Mouse (Mus musculus) spleen, postnatal 10 days (tissue): Measurements from ENCODE around the gene Aifm2.

Experiments used
- DNase-seq, 2 experiments: peaks; one replicate each; pipeline ENCODE4 v3.0.0; 2021 to 2022; ENCODE audit warnings: low spot score in 2 of 2

The Aifm2 gene

GRCm38 (mm10) chr10:61715996-61716864 is 1.2 kb downstream of the Aifm2 start:
- DNase-seq, result no peak

- no peak for DNase-seq
Observed at GRCm38 (mm10) chr10:61717406-61718296, 2.6 kb downstream of the Aifm2 start.

DNA sequence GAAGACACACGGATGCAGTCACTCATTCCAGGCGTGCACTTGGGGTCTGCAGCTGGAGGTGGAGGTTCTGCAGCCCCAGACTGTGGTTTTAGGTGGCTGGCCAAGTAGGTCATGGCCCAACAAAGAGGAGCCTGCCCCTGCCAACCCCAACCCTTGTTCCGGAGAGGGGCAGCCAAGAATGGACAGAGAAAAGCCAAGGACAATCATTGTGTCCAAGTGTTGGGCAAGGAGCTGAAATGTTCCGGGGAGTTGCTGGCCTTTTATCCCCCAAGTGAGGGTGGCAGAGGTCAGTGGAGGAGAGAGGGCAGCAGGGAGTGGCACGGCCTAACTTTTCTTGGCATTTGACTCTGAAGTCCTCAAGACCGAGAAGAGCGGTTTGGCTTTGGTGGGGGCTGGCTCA is 5.3 kb downstream of the Aifm2 start:
- DNase-seq, result no peak

- no peak for DNase-seq
Observed at GRCm38 (mm10) chr10:61722215-61722614, 7.2 kb downstream of the Aifm2 start.

- no peak for DNase-seq
Observed at GRCm38 (mm10) chr10:61723271-61723670, 8.2 kb downstream of the Aifm2 start.

DNA sequence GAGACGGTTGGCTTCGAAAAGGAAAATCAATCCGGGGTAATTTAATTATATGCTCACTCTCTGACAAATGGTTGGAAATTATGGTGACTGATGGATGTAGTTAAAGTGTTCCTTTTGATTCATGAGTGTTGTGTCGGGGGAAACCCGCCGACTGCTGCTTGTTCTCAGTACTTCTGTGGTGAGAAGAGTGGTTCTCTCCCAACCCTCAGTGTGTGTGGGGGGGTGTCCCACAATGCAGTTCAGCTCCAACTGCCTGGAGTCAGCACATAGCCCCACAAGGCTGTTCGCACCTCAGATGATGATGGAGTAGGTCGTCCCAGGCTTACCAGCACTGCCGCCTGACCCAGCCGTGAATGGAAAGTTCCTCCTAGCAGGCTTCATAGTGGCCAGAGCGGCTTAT is 14.1 kb downstream of the Aifm2 start:
- no peak for DNase-seq

DNA sequence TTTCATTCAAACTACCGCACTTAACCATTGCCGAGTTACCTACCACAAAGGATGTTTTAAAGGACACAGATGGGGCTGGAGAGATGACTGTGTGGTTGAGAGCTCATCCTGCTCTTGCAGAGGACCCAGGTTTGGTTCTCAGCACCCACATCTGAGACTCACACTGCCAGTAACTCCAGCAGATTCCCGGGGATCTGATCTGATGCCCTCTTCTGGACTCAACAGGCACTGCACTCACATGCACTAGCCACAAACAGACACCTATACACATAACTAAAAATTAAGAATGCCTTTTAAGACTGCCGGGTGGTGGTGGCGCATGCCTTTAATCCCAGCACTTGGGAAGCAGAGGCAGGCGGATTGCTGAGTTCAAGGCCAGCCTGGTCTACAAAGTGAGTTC is 15.1 kb downstream of the Aifm2 start:
- no peak for DNase-seq

- peak in 1 of 2 experiments; percentile 36 for DNase-seq
Observed at GRCm38 (mm10) chr10:61734377-61734776, 19.3 kb downstream of the Aifm2 start.

DNA sequence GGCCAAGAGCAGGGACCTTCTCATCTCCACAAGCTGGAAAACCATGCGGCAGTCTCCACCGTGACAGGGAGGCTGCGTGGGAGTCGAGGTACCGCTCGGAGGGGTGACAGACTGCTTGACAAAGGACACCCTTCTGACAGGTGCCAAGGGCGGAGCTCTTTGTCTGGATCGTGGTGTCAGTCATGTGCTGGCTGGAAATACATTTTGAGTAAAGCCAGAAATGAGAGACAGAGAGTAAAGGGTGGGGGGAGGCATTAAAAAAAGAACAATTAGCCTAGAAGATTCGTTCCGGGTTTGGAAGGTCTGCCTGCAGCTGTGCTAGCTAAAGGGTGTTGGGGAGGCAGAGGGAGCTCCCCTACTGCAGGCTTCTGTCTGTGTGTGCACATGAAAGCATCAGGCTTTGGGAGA is 21.6 kb downstream of the Aifm2 start:
- no peak for DNase-seq

GRCm38 (mm10) chr10:61737537-61737936 is 22.5 kb downstream of the Aifm2 start:
- DNase-seq, result no peak

- no peak for DNase-seq
Observed at GRCm38 (mm10) chr10:61738126-61738525, 23.1 kb downstream of the Aifm2 start.

DNA sequence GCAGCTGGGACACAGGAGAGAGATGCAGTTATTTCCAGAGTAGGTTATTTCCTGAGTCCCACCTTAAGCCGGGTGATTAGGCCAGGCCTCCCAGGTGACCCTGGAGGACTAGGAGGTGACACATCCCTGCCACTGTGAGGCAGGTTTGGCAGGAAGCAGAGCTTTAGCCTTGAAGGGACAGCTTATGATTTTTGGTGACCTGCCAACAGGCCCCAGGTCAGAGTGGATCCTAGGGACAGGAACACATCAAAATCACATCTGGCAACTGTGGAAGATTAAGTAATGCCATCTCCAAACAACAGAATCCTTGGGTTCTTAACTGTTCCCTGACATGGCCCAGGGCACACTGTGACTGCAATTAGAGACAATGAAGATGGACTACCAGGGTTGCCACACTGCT is 26.2 kb downstream of the Aifm2 start:
- DNase-seq, result no peak

GRCm38 (mm10) chr10:61741873-61742272 is 26.8 kb downstream of the Aifm2 start:
- no peak for DNase-seq

- DNase-seq, result no peak
Observed at GRCm38 (mm10) chr10:61742336-61742735, 27.3 kb downstream of the Aifm2 start.

GRCm38 (mm10) chr10:61745133-61745532 is 30.1 kb downstream of the Aifm2 start:
- peak in 1 of 2 experiments; percentile 55 for DNase-seq

DNA sequence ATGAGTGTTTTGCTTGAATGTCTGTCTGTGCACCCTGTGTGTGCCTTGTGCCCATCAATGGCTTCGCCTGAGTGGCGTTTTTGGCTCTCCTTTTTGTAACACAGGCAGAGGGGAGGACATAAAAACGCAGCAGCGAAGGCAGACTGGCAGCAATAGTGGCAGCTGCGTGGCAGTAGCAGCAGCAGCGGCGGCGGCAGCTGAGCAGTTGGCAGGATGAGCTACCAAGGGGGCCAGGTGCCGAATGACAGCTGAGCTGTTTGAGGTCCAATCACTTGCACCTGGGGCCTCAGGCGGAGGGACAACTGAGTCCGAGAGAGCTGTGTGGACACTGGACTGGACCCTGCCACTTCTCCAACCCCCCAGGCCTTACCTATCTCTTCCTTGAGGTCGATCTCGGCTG is 32.2 kb downstream of the Aifm2 start:
- DNase-seq, result no peak

DNA sequence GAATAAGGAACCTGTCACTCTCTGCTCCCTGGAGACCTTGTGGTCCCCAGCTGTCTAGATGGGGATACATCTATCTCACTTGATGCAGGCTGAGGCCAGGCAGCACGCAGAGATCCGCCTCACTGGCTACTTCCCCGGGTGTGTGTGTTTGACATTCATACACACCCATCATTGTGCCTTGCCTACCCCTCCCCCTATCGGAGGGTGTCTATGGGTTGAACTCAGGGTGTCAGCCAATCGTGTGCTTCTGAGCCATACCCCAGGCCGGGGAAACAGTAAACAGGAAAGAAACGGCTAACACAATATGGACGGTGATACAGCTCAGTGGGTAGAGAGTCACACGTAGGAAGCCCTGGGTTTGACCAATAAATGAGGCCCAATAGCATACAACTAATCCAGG is 35.0 kb downstream of the Aifm2 start:
- no peak for DNase-seq

DNA sequence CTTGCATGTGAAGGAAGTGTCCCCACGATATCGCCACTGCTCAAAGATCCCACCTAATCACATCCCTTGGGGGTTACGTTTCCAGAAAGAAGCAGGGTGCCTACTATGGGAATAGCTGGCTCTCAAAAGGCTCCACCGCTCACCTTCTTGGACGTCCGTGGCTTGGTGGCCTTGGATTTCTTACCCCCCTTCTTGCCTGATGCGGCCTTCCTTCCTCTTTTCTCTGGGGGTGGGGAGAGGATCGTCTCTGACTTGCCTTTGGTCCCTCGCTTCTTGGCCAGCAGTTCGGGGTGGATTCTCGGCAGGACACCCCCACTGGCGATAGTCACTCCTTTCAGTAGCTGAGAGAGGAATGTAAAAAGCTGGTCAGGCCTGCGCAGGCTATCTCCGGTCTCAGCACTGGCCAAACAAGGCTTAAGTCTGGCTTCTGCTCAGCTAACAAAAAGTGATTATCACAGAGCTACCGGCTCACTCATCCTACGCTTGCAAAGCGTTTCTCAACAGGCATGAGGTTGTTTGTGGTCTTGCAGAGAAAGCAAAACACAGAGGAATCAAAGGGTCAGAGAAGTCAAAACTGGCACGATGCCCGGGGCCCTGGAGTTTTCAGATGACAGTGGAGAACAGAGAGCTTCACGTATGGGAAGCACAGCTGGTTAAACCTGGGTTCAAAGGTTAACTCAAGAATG is 36.6 kb downstream of the Aifm2 start:
- no peak for DNase-seq

GRCm38 (mm10) chr10:61753071-61753470 is 38.0 kb downstream of the Aifm2 start:
- DNase-seq, result no peak

GRCm38 (mm10) chr10:61757022-61757421 is 42.0 kb downstream of the Aifm2 start:
- no peak for DNase-seq

GRCm38 (mm10) chr10:61758904-61759303 is 43.8 kb downstream of the Aifm2 start:
- DNase-seq, result no peak

DNA sequence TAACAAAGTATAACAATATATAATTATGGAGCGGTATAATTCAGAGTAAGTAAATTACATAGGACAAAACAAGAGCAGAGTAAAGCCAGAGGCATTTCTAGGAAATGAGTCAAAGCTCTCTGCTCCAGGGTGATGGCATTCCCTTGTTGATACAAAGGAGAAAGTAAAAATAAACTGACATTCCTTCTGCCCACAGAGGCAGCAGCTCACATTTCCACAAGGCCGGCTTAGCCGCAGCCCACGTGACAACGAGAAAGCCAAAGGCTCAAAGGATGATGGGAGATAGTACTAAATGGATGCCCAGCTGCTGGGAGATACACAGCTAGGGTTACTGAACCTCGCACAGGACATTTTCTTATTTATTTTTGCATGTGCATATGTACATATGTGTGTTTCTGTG is 44.8 kb downstream of the Aifm2 start:
- DNase-seq, result no peak
